Mouse (Mus musculus) adrenal gland (tissue): ENCODE measurements around the gene Disp2.

Experiments used
- intact Hi-C: fragments of 180-260 bp; cut with DNase I; formaldehyde crosslinking; loops from one replicate; pipeline ENCODE4 v1.15.1; 2025

Disp2 gene

GRCm38 (mm10) chr2:118838330-118838729, 58.8 kb downstream of the Disp2 start:
- intact Hi-C loops: no loop called here

DNA sequence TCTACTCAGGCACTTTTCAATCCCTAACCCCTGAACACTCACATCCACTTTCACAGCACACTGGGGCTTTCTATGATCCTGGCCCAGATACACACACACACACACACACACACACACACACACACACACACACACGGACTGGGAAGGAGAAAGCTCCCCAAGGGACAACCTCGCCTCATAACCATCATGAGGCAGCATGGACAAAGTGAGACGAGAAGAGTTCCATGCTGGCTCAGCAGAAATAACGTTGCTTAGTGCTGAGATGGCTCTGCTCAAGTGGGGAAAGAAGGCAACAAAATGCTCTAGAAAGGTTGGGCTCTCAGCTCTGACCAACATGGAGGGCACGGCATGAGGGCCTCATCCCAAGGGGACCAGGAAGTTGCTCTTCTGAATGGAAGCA, 61.7 kb downstream of the Disp2 start:
- intact Hi-C loops: loop anchor here (5.0 kb wide), 1 partner anchor 49 kb away; no protein-coding TSS in a partner anchor

DNA sequence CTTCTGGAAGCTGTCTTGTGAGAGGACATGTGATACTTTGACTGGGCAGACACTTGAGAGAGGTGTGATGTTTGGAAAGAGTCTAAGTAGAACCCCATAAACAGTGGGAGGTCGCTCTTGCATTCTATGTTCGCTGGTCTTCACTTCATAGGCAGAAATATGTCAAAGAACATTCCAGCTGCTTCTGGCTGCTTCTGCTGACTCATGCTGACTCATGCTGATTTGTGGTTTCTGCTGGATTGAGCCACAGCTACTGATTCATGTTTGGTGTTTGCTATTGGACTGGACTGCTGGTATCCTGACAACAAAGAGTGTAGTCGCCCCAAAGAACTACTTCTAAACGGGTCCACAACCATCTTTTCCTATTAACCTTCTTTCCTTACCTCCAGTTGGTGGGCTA, 62.3 kb downstream of the Disp2 start:
- intact Hi-C loops: loop anchor here (5.0 kb wide), 1 partner anchor 49 kb away; no protein-coding TSS in a partner anchor

DNA sequence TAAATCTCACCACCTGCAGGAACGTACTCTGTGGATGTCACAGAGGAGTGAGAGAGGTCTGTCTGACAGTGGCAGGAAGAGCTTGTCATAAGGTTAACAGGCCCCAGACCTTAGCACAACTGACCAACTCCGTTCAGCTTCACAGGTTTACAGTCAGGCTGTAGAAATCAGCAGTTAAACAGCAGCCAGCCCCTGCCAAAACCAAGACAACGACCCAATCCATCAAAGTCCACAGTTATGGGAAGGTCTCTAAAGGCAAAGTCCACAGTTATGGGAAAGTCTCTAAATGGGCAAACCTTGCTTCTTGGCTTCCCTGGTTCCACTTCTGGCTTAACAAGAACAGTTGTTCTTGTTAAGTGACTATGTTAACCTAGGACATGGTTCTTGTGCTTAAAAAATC, 64.9 kb downstream of the Disp2 start:
- intact Hi-C loops: loop anchor here (5.0 kb wide), 1 partner anchor 52 kb away; no protein-coding TSS in a partner anchor

DNA sequence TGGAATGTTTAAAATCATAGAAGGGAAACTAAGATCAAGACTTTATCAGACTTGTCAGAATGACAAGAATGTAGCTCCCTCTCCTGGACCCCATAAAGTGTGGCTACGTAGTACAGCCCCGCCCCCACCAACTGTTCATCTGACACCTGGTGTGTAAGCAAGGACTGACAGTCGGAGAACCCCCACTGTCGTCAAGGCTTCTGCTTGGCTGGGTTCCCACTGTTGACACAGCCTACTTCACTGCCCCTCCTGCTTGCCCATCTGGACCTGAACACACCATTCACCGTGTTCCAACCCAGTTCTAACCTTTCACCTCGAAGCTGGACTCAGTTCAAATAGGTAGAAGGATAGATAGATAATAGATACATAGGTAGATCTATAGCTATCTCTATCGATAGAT, 66.7 kb downstream of the Disp2 start:
- intact Hi-C loops: no loop called here

DNA sequence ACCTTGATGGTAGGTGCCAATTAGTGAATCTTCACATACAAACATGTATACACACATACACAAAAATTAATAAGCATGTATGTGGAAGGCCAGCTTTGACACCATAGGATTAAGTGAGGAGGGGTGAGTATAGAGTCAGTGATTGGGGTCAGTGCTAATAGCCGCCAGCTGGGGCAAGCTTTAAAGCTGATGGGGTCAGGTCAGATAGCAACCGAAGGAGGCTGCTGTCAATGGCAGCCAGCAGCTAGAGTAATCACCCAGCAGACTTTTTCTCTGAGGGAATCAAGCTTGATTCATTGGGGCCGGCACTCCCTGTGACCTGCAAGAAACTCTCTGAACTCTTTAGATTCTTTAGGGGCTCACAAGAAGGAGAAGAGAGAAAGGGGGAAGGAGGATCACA, 72.2 kb downstream of the Disp2 start:
- intact Hi-C loops: no loop called here
